Mouse (Mus musculus): ENCODE measurements around the gene Add3. TPM values are rescaled to one million over a fixed set of nuclear protein-coding genes. Genes with fewer than 3 reads are reported as not detected.

Gene Add3
- total and polyA plus RNA-seq, 2 experiments from 2014 or later, result 52.3 to 52.6 TPM

GRCm38 (mm10) chr19:53166367-53166766, 26.1 kb downstream of the Add3 start:
- WGBS, result 78% methylated on average over 10 of the region's 10 CpGs
- no peak overlapping the region for H3K27ac ChIP-seq (ENCODE audit: low read depth, low read length)
- no peak for TF ChIP-seq CTCF (IDR thresholded peaks at IDR 0.05; ENCODE audit: low read depth)
- H3K4me3 ChIP-seq (ENCODE audit: low read depth, low read length), result no peak overlapping the region
- H3K4me2 ChIP-seq (ENCODE audit: low read depth), result no peak overlapping the region
- ATAC-seq (no peak), DNase-seq (no peak)
- H3K9me3 ChIP-seq (ENCODE audit: low read length), result no peaks in the 10 kb centered on the region
- no peaks in the 10 kb centered on the region for H3K36me3 ChIP-seq (ENCODE audit: insufficient read depth)
- no peaks in the 10 kb centered on the region for H3K27me3 ChIP-seq (ENCODE audit: insufficient read depth, low read length)
- H3K9ac ChIP-seq, result no peak overlapping the region
- H3K4me1 ChIP-seq (ENCODE audit: insufficient read depth), result peaks cover 21% of the 10 kb centered on the region

- no peak for TF ChIP-seq CTCF (IDR thresholded peaks at IDR 0.05; ENCODE audit: low read depth)
- no peak overlapping the region for H3K4me2 ChIP-seq (ENCODE audit: low read depth)
- H3K36me3 ChIP-seq (ENCODE audit: insufficient read depth), result no peaks in the 10 kb centered on the region
- no peak overlapping the region for H3K9ac ChIP-seq
- DNase-seq (no peak), ATAC-seq (no peak)
- no peak overlapping the region for H3K27ac ChIP-seq (ENCODE audit: low read depth, low read length)
- WGBS, result 80% methylated on average over 5 of the region's 5 CpGs
- H3K9me3 ChIP-seq (ENCODE audit: low read length), result no peaks in the 10 kb centered on the region
- H3K4me3 ChIP-seq (ENCODE audit: low read depth, low read length), result no peak overlapping the region
- peaks cover 21% of the 10 kb centered on the region for H3K4me1 ChIP-seq (ENCODE audit: insufficient read depth)
- H3K27me3 ChIP-seq (ENCODE audit: insufficient read depth, low read length), result no peaks in the 10 kb centered on the region
Observed at GRCm38 (mm10) chr19:53168576-53168975, 28.3 kb downstream of the Add3 start.

- Histone ChIP-seq H3K27ac (ENCODE audit: low read depth, low read length) (no peak overlapping the region), H3K9me3 (ENCODE audit: low read length) (no peaks in the 10 kb centered on the region), H3K4me3 (ENCODE audit: low read depth, low read length) (no peak overlapping the region), H3K27me3 (ENCODE audit: insufficient read depth, low read length) (no peaks in the 10 kb centered on the region), H3K4me1 (ENCODE audit: insufficient read depth) (peaks cover 11% of the 10 kb centered on the region), H3K9ac (no peak overlapping the region), H3K4me2 (ENCODE audit: low read depth) (no peak overlapping the region), H3K36me3 (ENCODE audit: insufficient read depth) (no peaks in the 10 kb centered on the region)
- ATAC-seq, result no peak
- no peak for TF ChIP-seq CTCF (IDR thresholded peaks at IDR 0.05; ENCODE audit: low read depth)
- no peak for DNase-seq
- WGBS, result 84% methylated on average over 5 of the region's 5 CpGs
Observed at GRCm38 (mm10) chr19:53170651-53171050, 30.4 kb downstream of the Add3 start.

GRCm38 (mm10) chr19:53174034-53174433, 33.8 kb downstream of the Add3 start:
- H3K9ac ChIP-seq, result no peak overlapping the region
- no peaks in the 10 kb centered on the region for H3K4me1 ChIP-seq (ENCODE audit: insufficient read depth)
- H3K36me3 ChIP-seq (ENCODE audit: insufficient read depth), result no peaks in the 10 kb centered on the region
- DNase-seq, result no peak
- no peak for TF ChIP-seq CTCF (IDR thresholded peaks at IDR 0.05; ENCODE audit: low read depth)
- no peak overlapping the region for H3K27ac ChIP-seq (ENCODE audit: low read depth, low read length)
- no peaks in the 10 kb centered on the region for H3K9me3 ChIP-seq (ENCODE audit: low read length)
- no peak for ATAC-seq
- 89% methylated on average over 2 of the region's 2 CpGs for WGBS
- no peaks in the 10 kb centered on the region for H3K27me3 ChIP-seq (ENCODE audit: insufficient read depth, low read length)
- no peak overlapping the region for H3K4me3 ChIP-seq (ENCODE audit: low read depth, low read length)
- H3K4me2 ChIP-seq (ENCODE audit: low read depth), result no peak overlapping the region

GRCm38 (mm10) chr19:53175550-53175949, 35.3 kb downstream of the Add3 start:
- H3K27me3 ChIP-seq (ENCODE audit: insufficient read depth, low read length), result no peaks in the 10 kb centered on the region
- H3K4me2 ChIP-seq (ENCODE audit: low read depth), result no peak overlapping the region
- no peak overlapping the region for H3K27ac ChIP-seq (ENCODE audit: low read depth, low read length)
- H3K9me3 ChIP-seq (ENCODE audit: low read length), result no peaks in the 10 kb centered on the region
- no peak overlapping the region for H3K9ac ChIP-seq
- WGBS, result 78% methylated on average over 5 of the region's 5 CpGs
- ATAC-seq (no peak), DNase-seq (no peak)
- H3K36me3 ChIP-seq (ENCODE audit: insufficient read depth), result no peaks in the 10 kb centered on the region
- no peak overlapping the region for H3K4me3 ChIP-seq (ENCODE audit: low read depth, low read length)
- TF ChIP-seq CTCF (IDR thresholded peaks at IDR 0.05; ENCODE audit: low read depth), result no peak
- H3K4me1 ChIP-seq (ENCODE audit: insufficient read depth), result no peaks in the 10 kb centered on the region

GRCm38 (mm10) chr19:53176518-53176917, 36.3 kb downstream of the Add3 start:
- Histone ChIP-seq H3K4me3 (ENCODE audit: low read depth, low read length) (no peak overlapping the region), H3K4me1 (ENCODE audit: insufficient read depth) (peaks cover 5% of the 10 kb centered on the region), H3K9me3 (ENCODE audit: low read length) (no peaks in the 10 kb centered on the region), H3K9ac (no peak overlapping the region), H3K27ac (ENCODE audit: low read depth, low read length) (no peak overlapping the region), H3K27me3 (ENCODE audit: insufficient read depth, low read length) (no peaks in the 10 kb centered on the region), H3K36me3 (ENCODE audit: insufficient read depth) (no peaks in the 10 kb centered on the region), H3K4me2 (ENCODE audit: low read depth) (no peak overlapping the region)
- WGBS, result 87% methylated on average over 4 of the region's 4 CpGs
- DNase-seq (no peak), ATAC-seq (no peak)
- TF ChIP-seq CTCF (IDR thresholded peaks at IDR 0.05; ENCODE audit: low read depth), result no peak

- Histone ChIP-seq H3K9ac (no peak overlapping the region), H3K36me3 (ENCODE audit: insufficient read depth) (no peaks in the 10 kb centered on the region), H3K27ac (ENCODE audit: low read depth, low read length) (no peak overlapping the region), H3K4me2 (ENCODE audit: low read depth) (no peak overlapping the region), H3K27me3 (ENCODE audit: insufficient read depth, low read length) (no peaks in the 10 kb centered on the region), H3K4me3 (ENCODE audit: low read depth, low read length) (no peak overlapping the region), H3K4me1 (ENCODE audit: insufficient read depth) (peaks cover 8% of the 10 kb centered on the region), H3K9me3 (ENCODE audit: low read length) (no peaks in the 10 kb centered on the region)
- no peak for TF ChIP-seq CTCF (IDR thresholded peaks at IDR 0.05; ENCODE audit: low read depth)
- DNase-seq (no peak), ATAC-seq (no peak)
- 93% methylated on average over 20 of the region's 20 CpGs for WGBS
Observed at GRCm38 (mm10) chr19:53178611-53179528, 38.6 kb downstream of the Add3 start.
